Mouse (Mus musculus): ENCODE results near the gene Paf1. TPM values are rescaled to one million over a fixed set of nuclear protein-coding genes. Genes with fewer than 3 reads are reported as not detected.
A peak's percentile ranks its signal among the peaks of the same experiment; 100 is the strongest.

Gene Paf1
- polyA plus RNA-seq, 1 experiment from 2014 or later, result 103 TPM

- Histone ChIP-seq H3K36me3 (peaks cover 16% of the 10 kb centered on the region), H3K4me1 (replicated peaks) (peaks cover 67% of the 10 kb centered on the region), H3K9me3 (no peaks in the 10 kb centered on the region), H3K27me3 (no peaks in the 10 kb centered on the region), H3K9ac (peak overlapping the region; percentile 35; the same call in 1 of the 2 replicates), H3K4me3 (peak overlapping the region; percentile 64), H3K27ac (replicated peaks) (peak overlapping the region; percentile 91), H3K4me2 (peak overlapping the region; percentile 78)
- under 1% methylated on average over 9 of the region's 9 CpGs for WGBS
- peak; percentile 1 for ATAC-seq (ENCODE audit: low read depth)
Observed at GRCm38 (mm10) chr7:28373131-28373581, 19.6 kb upstream of the Paf1 start.

- no peak for ATAC-seq (ENCODE audit: low read depth)
- 82% methylated on average over 7 of the region's 7 CpGs for WGBS
- H3K4me2 ChIP-seq, result no peak overlapping the region
- peak overlapping the region; percentile 49; the same call in 1 of the 2 replicates for H3K27ac ChIP-seq (replicated peaks)
- peaks cover 72% of the 10 kb centered on the region for H3K4me1 ChIP-seq (replicated peaks)
- H3K9ac ChIP-seq, result no peak overlapping the region
- H3K27me3 ChIP-seq, result no peaks in the 10 kb centered on the region
- peaks cover 8% of the 10 kb centered on the region; the same call in 1 of the 2 replicates for H3K36me3 ChIP-seq
- H3K9me3 ChIP-seq, result no peaks in the 10 kb centered on the region
- H3K4me3 ChIP-seq, result no peak overlapping the region
Observed at GRCm38 (mm10) chr7:28373891-28374495, 18.8 kb upstream of the Paf1 start.

- H3K9ac ChIP-seq, result no peak overlapping the region
Observed at GRCm38 (mm10) chr7:28374647-28375046, 18.1 kb upstream of the Paf1 start.

GRCm38 (mm10) chr7:28375176-28375921 is 17.4 kb upstream of the Paf1 start:
- peak overlapping the region; percentile 74 for H3K4me2 ChIP-seq
- no peaks in the 10 kb centered on the region for H3K9me3 ChIP-seq
- H3K9ac ChIP-seq, result peak overlapping the region; percentile 70
- H3K36me3 ChIP-seq, result no peaks in the 10 kb centered on the region
- H3K4me3 ChIP-seq, result peak overlapping the region; percentile 54
- peak; percentile 25 for ATAC-seq (ENCODE audit: low read depth)
- peaks cover under 1% of the 10 kb centered on the region; the same call in 1 of the 2 replicates for H3K27me3 ChIP-seq
- H3K27ac ChIP-seq (replicated peaks), result peak overlapping the region; percentile 90
- peaks cover 69% of the 10 kb centered on the region for H3K4me1 ChIP-seq (replicated peaks)
- WGBS, result 1% methylated on average over 36 of the region's 36 CpGs

More at GRCm38 (mm10) chr7:28374647-28375046, 18.1 kb upstream of the Paf1 start:
- no peak for ATAC-seq (ENCODE audit: low read depth)
- Histone ChIP-seq H3K36me3 (peaks cover 6% of the 10 kb centered on the region; the same call in 1 of the 2 replicates), H3K27ac (replicated peaks) (peak overlapping the region; percentile 90; the same call in 1 of the 2 replicates), H3K4me2 (peak overlapping the region; percentile 74), H3K4me1 (replicated peaks) (peaks cover 74% of the 10 kb centered on the region), H3K9me3 (no peaks in the 10 kb centered on the region), H3K4me3 (no peak overlapping the region), H3K27me3 (no peaks in the 10 kb centered on the region)
- WGBS, result 84% methylated on average over 10 of the region's 10 CpGs

- Histone ChIP-seq H3K4me2 (peak overlapping the region; percentile 74), H3K27ac (replicated peaks) (peak overlapping the region; percentile 90), H3K36me3 (no peaks in the 10 kb centered on the region), H3K9ac (peak overlapping the region; percentile 70), H3K27me3 (peaks cover 4% of the 10 kb centered on the region; the same call in 1 of the 2 replicates), H3K4me1 (replicated peaks) (peaks cover 69% of the 10 kb centered on the region), H3K9me3 (no peaks in the 10 kb centered on the region), H3K4me3 (peak overlapping the region; percentile 54)
- 5% methylated on average over 30 of the region's 30 CpGs for WGBS
- ATAC-seq (ENCODE audit: low read depth), result no peak
Observed at GRCm38 (mm10) chr7:28376011-28376771, 16.6 kb upstream of the Paf1 start.

GRCm38 (mm10) chr7:28377190-28378065 is 15.3 kb upstream of the Paf1 start:
- Histone ChIP-seq H3K4me3 (peak overlapping the region; percentile 54), H3K27ac (replicated peaks) (peak overlapping the region; percentile 5; the same call in 1 of the 2 replicates), H3K9ac (peak overlapping the region; percentile 82), H3K27me3 (peaks cover 4% of the 10 kb centered on the region; the same call in 1 of the 2 replicates), H3K4me1 (replicated peaks) (peaks cover 77% of the 10 kb centered on the region), H3K36me3 (no peaks in the 10 kb centered on the region), H3K9me3 (no peaks in the 10 kb centered on the region), H3K4me2 (peak overlapping the region; percentile 74)
- ATAC-seq (ENCODE audit: low read depth), result no peak
- 76% methylated on average over 18 of the region's 18 CpGs for WGBS

- ATAC-seq (ENCODE audit: low read depth), result no peak
- Histone ChIP-seq H3K4me3 (peak overlapping the region; percentile 54), H3K9ac (peak overlapping the region; percentile 82)
Observed at GRCm38 (mm10) chr7:28378066-28378690, 14.6 kb upstream of the Paf1 start.

GRCm38 (mm10) chr7:28378769-28379651 is 13.7 kb upstream of the Paf1 start:
- Histone ChIP-seq H3K4me3 (peak overlapping the region; percentile 54), H3K36me3 (no peaks in the 10 kb centered on the region), H3K27me3 (peaks cover 4% of the 10 kb centered on the region; the same call in 1 of the 2 replicates), H3K9ac (peak overlapping the region; percentile 82), H3K27ac (replicated peaks) (peak overlapping the region; percentile 84), H3K4me2 (peak overlapping the region; percentile 74), H3K9me3 (no peaks in the 10 kb centered on the region), H3K4me1 (replicated peaks) (peaks cover 79% of the 10 kb centered on the region)
- ATAC-seq (ENCODE audit: low read depth), result peak; percentile 34; the same call in 1 of the 2 replicates
- WGBS, result 1% methylated on average over 53 of the region's 53 CpGs

More at GRCm38 (mm10) chr7:28378066-28378690, 14.6 kb upstream of the Paf1 start:
- Histone ChIP-seq H3K4me2 (peak overlapping the region; percentile 74), H3K27me3 (peaks cover 4% of the 10 kb centered on the region; the same call in 1 of the 2 replicates), H3K4me1 (replicated peaks) (peaks cover 84% of the 10 kb centered on the region), H3K27ac (replicated peaks) (peak overlapping the region; percentile 84), H3K36me3 (no peaks in the 10 kb centered on the region), H3K9me3 (no peaks in the 10 kb centered on the region)
- WGBS, result 42% methylated on average over 32 of the region's 32 CpGs

- no peak for ATAC-seq (ENCODE audit: low read depth)
- peaks cover 71% of the 10 kb centered on the region for H3K4me1 ChIP-seq (replicated peaks)
- H3K9me3 ChIP-seq, result no peaks in the 10 kb centered on the region
- H3K27ac ChIP-seq (replicated peaks), result peak within 1 kb of the TSS; percentile 84
- H3K4me3 ChIP-seq, result peak within 1 kb of the TSS; percentile 54
- 58% methylated on average over 17 of the region's 17 CpGs for WGBS
- peaks cover 3% of the 10 kb centered on the region for H3K36me3 ChIP-seq
- peaks cover 4% of the 10 kb centered on the region; the same call in 1 of the 2 replicates for H3K27me3 ChIP-seq
- peak within 1 kb of the TSS; percentile 74 for H3K4me2 ChIP-seq
- H3K9ac ChIP-seq, result peak within 1 kb of the TSS; percentile 82
Observed at GRCm38 (mm10) chr7:28380237-28381016, 12.3 kb upstream of the Paf1 start, which contains the start of gene Zfp36. Zfp36 (minus strand) TSS chr7:28380253.
